Mouse (Mus musculus) forebrain, embryonic 16.5 days (tissue): ENCODE results near the gene Casc1. TPM values are rescaled to one million over a fixed set of nuclear protein-coding genes. Genes with fewer than 3 reads are reported as not detected.
A peak's percentile ranks its signal among the peaks of the same experiment; 100 is the strongest.

Experiments
- ATAC-seq: fragments of 200-750 bp; cut with Nextera tagmentation; 2 replicates; pipeline ENCODE4 v1.8.0; 2017; ENCODE audit warnings: mild to moderate bottlenecking, moderate library complexity
- H3K27ac ChIP-seq: fragments of 300-500 bp; sonication (generic); 2 replicates; pipeline ENCODE4 v1.5.1; 2014; ENCODE audit warnings: low read length, control low read depth
- H3K27me3 ChIP-seq: fragments of 300-500 bp; sonication (generic); replicated peaks from 2 replicates; pipeline ENCODE4 v1.6.1; 2014; ENCODE audit warnings: low read length; ENCODE audit not compliant: control insufficient read depth, insufficient read depth
- H3K36me3 ChIP-seq: fragments of 300-500 bp; sonication (generic); 2 replicates; pipeline ENCODE4 v1.6.1; 2014; ENCODE audit not compliant: control insufficient read depth, insufficient read depth
- H3K4me1 ChIP-seq: fragments of 300-500 bp; sonication (generic); replicated peaks from 2 replicates; pipeline ENCODE4 v1.6.1; 2014; ENCODE audit warnings: low read length; ENCODE audit not compliant: control insufficient read depth, insufficient read depth
- H3K4me2 ChIP-seq: fragments of 300-500 bp; sonication (generic); 2 replicates; pipeline ENCODE4 v1.6.1; 2014; ENCODE audit warnings: mild to moderate bottlenecking, low read length, control low read depth
- H3K4me3 ChIP-seq: fragments of 300-500 bp; sonication (generic); replicated peaks from 2 replicates; pipeline ENCODE4 v1.5.1; 2014; ENCODE audit warnings: mild to moderate bottlenecking, low read length, control low read depth
- H3K9ac ChIP-seq: fragments of 300-500 bp; sonication (generic); replicated peaks from 2 replicates; pipeline ENCODE4 v1.6.1; 2014; ENCODE audit warnings: low read depth, low read length, control low read depth
- H3K9me3 ChIP-seq: fragments of 300-500 bp; sonication (generic); 2 replicates; pipeline ENCODE4 v1.6.1; 2016; ENCODE audit warnings: low read length; ENCODE audit not compliant: control insufficient read depth
- WGBS: fragments of 180-500 bp; shearing (Covaris S2); extraction: QIAGEN DNeasy Blood & Tissue Kit; methylation state at CpG from one replicate; pipeline ENCODE4 v1.1.7; 2014; 5-methylcytosine and 5-hydroxymethylcytosine counted together
- polyA plus RNA-seq: library from polyadenylated mRNA; unstranded; fragments of >200 nt; fragmentation: Nextera tagmentation; extraction: Ambion mirVana; gene quantifications from 2 replicates; pipeline ENCODE4 v1.2.1, GENCODE M21; 2015

The Casc1 gene
- polyA plus RNA-seq, 1 experiment from 2014 or later = 0.71 TPM

- no peak; the same call in 1 of the 2 replicates for ATAC-seq
- Histone ChIP-seq H3K4me2 (peak overlapping the region; percentile 65), H3K9ac (peak overlapping the region; percentile 75), H3K4me3 (peak overlapping the region; percentile 62), H3K27me3 (no peaks in the 10 kb centered on the region), H3K9me3 (no peaks in the 10 kb centered on the region), H3K27ac (peak overlapping the region; percentile 91), H3K4me1 (peaks cover 11% of the 10 kb centered on the region), H3K36me3 (no peaks in the 10 kb centered on the region)
- 3% methylated on average over 21 of the region's 21 CpGs for WGBS
Observed at GRCm38 (mm10) chr6:145211376-145212305, 836 bp upstream of the Casc1 start.

GRCm38 (mm10) chr6:145210056-145210680 lies 637 bp downstream of the Casc1 start:
- no peaks in the 10 kb centered on the region for H3K9me3 ChIP-seq
- peak; percentile 0; the same call in 1 of the 2 replicates for ATAC-seq
- H3K4me2 ChIP-seq = peak overlapping the region; percentile 63
- peaks cover 11% of the 10 kb centered on the region for H3K4me1 ChIP-seq
- 19% methylated on average over 8 of the region's 8 CpGs for WGBS
- H3K9ac ChIP-seq = no peak overlapping the region
- H3K36me3 ChIP-seq = no peaks in the 10 kb centered on the region
- no peak overlapping the region for H3K27ac ChIP-seq
- H3K27me3 ChIP-seq = no peaks in the 10 kb centered on the region
- H3K4me3 ChIP-seq = peak overlapping the region; percentile 62

GRCm38 (mm10) chr6:145205142-145205541 lies 5.7 kb downstream of the Casc1 start:
- Histone ChIP-seq H3K4me1 (peaks cover 2% of the 10 kb centered on the region), H3K4me3 (no peak overlapping the region), H3K27ac (no peak overlapping the region), H3K36me3 (no peaks in the 10 kb centered on the region), H3K27me3 (no peaks in the 10 kb centered on the region), H3K9me3 (no peaks in the 10 kb centered on the region), H3K4me2 (no peak overlapping the region), H3K9ac (no peak overlapping the region)
- no peak for ATAC-seq
- 75% methylated on average over 10 of the region's 10 CpGs for WGBS

- no peak for ATAC-seq
- Histone ChIP-seq H3K9me3 (no peaks in the 10 kb centered on the region), H3K27ac (no peak overlapping the region), H3K9ac (no peak overlapping the region), H3K4me3 (no peak overlapping the region), H3K4me2 (no peak overlapping the region), H3K4me1 (no peaks in the 10 kb centered on the region), H3K36me3 (no peaks in the 10 kb centered on the region), H3K27me3 (no peaks in the 10 kb centered on the region)
- WGBS = 90% methylated on average over 6 of the region's 6 CpGs
Observed at GRCm38 (mm10) chr6:145204440-145204839, 6.4 kb downstream of the Casc1 start.

- no peak for ATAC-seq
- H3K4me2 ChIP-seq = no peak overlapping the region
- H3K4me1 ChIP-seq = no peaks in the 10 kb centered on the region
- WGBS = 87% methylated on average over 13 of the region's 13 CpGs
- H3K9ac ChIP-seq = no peak overlapping the region
- no peak overlapping the region for H3K27ac ChIP-seq
- no peaks in the 10 kb centered on the region for H3K36me3 ChIP-seq
- no peaks in the 10 kb centered on the region for H3K9me3 ChIP-seq
- no peaks in the 10 kb centered on the region for H3K27me3 ChIP-seq
- H3K4me3 ChIP-seq = no peak overlapping the region
Observed at GRCm38 (mm10) chr6:145202432-145203125, 8.2 kb downstream of the Casc1 start.

- Histone ChIP-seq H3K4me1 (no peaks in the 10 kb centered on the region), H3K27me3 (no peaks in the 10 kb centered on the region), H3K36me3 (no peaks in the 10 kb centered on the region), H3K27ac (no peak overlapping the region), H3K4me3 (no peak overlapping the region), H3K9me3 (no peaks in the 10 kb centered on the region), H3K9ac (no peak overlapping the region), H3K4me2 (no peak overlapping the region)
- ATAC-seq = no peak
- WGBS = 95% methylated on average over 8 of the region's 8 CpGs
Observed at GRCm38 (mm10) chr6:145197949-145198686, 12.7 kb downstream of the Casc1 start.

GRCm38 (mm10) chr6:145193446-145193845 lies 17.4 kb downstream of the Casc1 start:
- 85% methylated on average over 11 of the region's 11 CpGs for WGBS
- no peak for ATAC-seq
- Histone ChIP-seq H3K4me2 (no peak overlapping the region), H3K4me3 (no peak overlapping the region), H3K27ac (no peak overlapping the region), H3K36me3 (no peaks in the 10 kb centered on the region), H3K27me3 (no peaks in the 10 kb centered on the region), H3K9ac (no peak overlapping the region), H3K4me1 (no peaks in the 10 kb centered on the region), H3K9me3 (no peaks in the 10 kb centered on the region)

GRCm38 (mm10) chr6:145193038-145193437 lies 17.8 kb downstream of the Casc1 start:
- no peak for ATAC-seq
- Histone ChIP-seq H3K9me3 (no peaks in the 10 kb centered on the region), H3K4me1 (no peaks in the 10 kb centered on the region), H3K27ac (no peak overlapping the region), H3K4me2 (no peak overlapping the region), H3K9ac (no peak overlapping the region), H3K27me3 (no peaks in the 10 kb centered on the region), H3K4me3 (no peak overlapping the region), H3K36me3 (no peaks in the 10 kb centered on the region)
- 86% methylated on average over 3 of the region's 3 CpGs for WGBS
